Mouse (Mus musculus): Measurements from ENCODE around the gene Smbd1.

GRCm38 (mm10) chr16:32856751-32857150, 46.5 kb upstream of the Smbd1 start:
- TF ChIP-seq POLR2A (IDR thresholded peaks at IDR 0.05; ENCODE audit: low read depth, low read length) (no peak), CTCF (IDR thresholded peaks at IDR 0.05; ENCODE audit: extremely low read depth, insufficient read depth, insufficient read length, insufficient replicate concordance) (no peak)

Measured in spleen, adult 2 months (tissue).